Mouse (Mus musculus): Measurements from ENCODE around the gene Tbx5. TPM values are rescaled to one million over a fixed set of nuclear protein-coding genes. Genes with fewer than 3 reads are reported as not detected.

Tbx5 gene
- polyA plus RNA-seq (2014; fragmentation: Nextera tagmentation; extraction: Ambion mirVana) = 33.1 and 39.2 TPM in 2 replicates

- Histone ChIP-seq H3K9ac (ENCODE audit: low read length) (peak within 1 kb of the TSS; percentile 89), H3K4me3 (ENCODE audit: control insufficient read depth in 1 of 2, insufficient read depth in 1 of 2, low read depth in 1 of 2, low read length in 2 of 2) (peak within 1 kb of the TSS; percentile 57 to 65), H3K9me3 (ENCODE audit: control insufficient read depth, low read length) (no peaks in the 10 kb centered on the region), H3K27ac (replicated peaks in 1 of 2; ENCODE audit: control insufficient read depth in 1 of 2, insufficient read depth in 1 of 2, low read depth in 2 of 2, low read length in 2 of 2) (peak within 1 kb of the TSS; percentile 86 to 90), H3K27me3 (ENCODE audit: control insufficient read depth, insufficient read depth, low read length) (0 out of 2 replicates have a peak, but pooled peaks cover 3% of the 10 kb centered on the region), H3K4me2 (ENCODE audit: low read length) (peak within 1 kb of the TSS; percentile 66), H3K4me1 (ENCODE audit: control insufficient read depth in 2 of 2, insufficient read depth in 2 of 2, low read length in 2 of 2) (peaks cover 7 to 12% of the 10 kb centered on the region in 2 experiments; a peak in 3 of 4 replicates), H3K36me3 (ENCODE audit: control insufficient read depth, insufficient read depth, low read length) (no peaks in the 10 kb centered on the region; the same call in 1 of the 2 replicates)
- WGBS = 13% methylated on average over 16 of the region's 16 CpGs
- ATAC-seq (ENCODE audit: insufficient number of reproducible peaks, insufficient read depth, low FRiP score, low read depth) = no peak
These were observed at the start of gene Tbx5 for GRCm38 (mm10) chr5:119832479-119832796. TSS of gene Tbx5 (plus strand) at chr5:119832668.

GRCm38 (mm10) chr5:119785959-119786358, 46.5 kb upstream of the Tbx5 start:
- WGBS = 91% methylated on average over 7 of the region's 7 CpGs
- no peak overlapping the region for H3K27ac ChIP-seq (replicated peaks in 1 of 2; ENCODE audit: control insufficient read depth in 1 of 2, insufficient read depth in 1 of 2, low read depth in 2 of 2, low read length in 2 of 2)
- H3K9ac ChIP-seq (ENCODE audit: low read length) = no peak overlapping the region
- H3K4me1 ChIP-seq (ENCODE audit: control insufficient read depth in 2 of 2, insufficient read depth in 2 of 2, low read length in 2 of 2) = no peaks in the 10 kb centered on the region
- no peak for ATAC-seq (ENCODE audit: insufficient number of reproducible peaks, insufficient read depth, low FRiP score, low read depth)
- H3K4me2 ChIP-seq (ENCODE audit: low read length) = no peak overlapping the region
- no peaks in the 10 kb centered on the region for H3K9me3 ChIP-seq (ENCODE audit: control insufficient read depth, low read length)
- H3K36me3 ChIP-seq (ENCODE audit: control insufficient read depth, insufficient read depth, low read length) = no peaks in the 10 kb centered on the region
- no peak overlapping the region for H3K4me3 ChIP-seq (ENCODE audit: control insufficient read depth in 1 of 2, insufficient read depth in 1 of 2, low read depth in 1 of 2, low read length in 2 of 2)
- H3K27me3 ChIP-seq (ENCODE audit: control insufficient read depth, insufficient read depth, low read length) = no peaks in the 10 kb centered on the region; the same call in 1 of the 2 replicates

- ATAC-seq (ENCODE audit: insufficient number of reproducible peaks, insufficient read depth, low FRiP score, low read depth) = no peak
- H3K27me3 ChIP-seq (ENCODE audit: control insufficient read depth, insufficient read depth, low read length) = peaks cover 27% of the 10 kb centered on the region
- H3K27ac ChIP-seq (replicated peaks in 1 of 2; ENCODE audit: control insufficient read depth in 1 of 2, insufficient read depth in 1 of 2, low read depth in 2 of 2, low read length in 2 of 2) = no peak overlapping the region
- H3K4me3 ChIP-seq (ENCODE audit: control insufficient read depth in 1 of 2, insufficient read depth in 1 of 2, low read depth in 1 of 2, low read length in 2 of 2) = no peak overlapping the region
- WGBS = 69% methylated on average over 5 of the region's 5 CpGs
- peaks cover 0 to 2% of the 10 kb centered on the region in 2 experiments; a peak in 1 of 4 replicates for H3K4me1 ChIP-seq (ENCODE audit: control insufficient read depth in 2 of 2, insufficient read depth in 2 of 2, low read length in 2 of 2)
- no peaks in the 10 kb centered on the region for H3K36me3 ChIP-seq (ENCODE audit: control insufficient read depth, insufficient read depth, low read length)
- no peak overlapping the region for H3K9ac ChIP-seq (ENCODE audit: low read length)
- no peak overlapping the region for H3K4me2 ChIP-seq (ENCODE audit: low read length)
- H3K9me3 ChIP-seq (ENCODE audit: control insufficient read depth, low read length) = no peaks in the 10 kb centered on the region
These were observed 40.8 kb upstream of the Tbx5 start for GRCm38 (mm10) chr5:119791664-119792063.

GRCm38 (mm10) chr5:119793972-119794371, 38.5 kb upstream of the Tbx5 start:
- no peak overlapping the region for H3K9ac ChIP-seq (ENCODE audit: low read length)
- no peaks in the 10 kb centered on the region for H3K36me3 ChIP-seq (ENCODE audit: control insufficient read depth, insufficient read depth, low read length)
- no peaks in the 10 kb centered on the region for H3K9me3 ChIP-seq (ENCODE audit: control insufficient read depth, low read length)
- 0 out of 2 replicates have a peak, but pooled peaks have one; percentile 24 for ATAC-seq (ENCODE audit: insufficient number of reproducible peaks, insufficient read depth, low FRiP score, low read depth)
- H3K27me3 ChIP-seq (ENCODE audit: control insufficient read depth, insufficient read depth, low read length) = peaks cover 47% of the 10 kb centered on the region
- no peak overlapping the region for H3K4me2 ChIP-seq (ENCODE audit: low read length)
- peaks cover 0 to 2% of the 10 kb centered on the region in 2 experiments; a peak in 1 of 4 replicates for H3K4me1 ChIP-seq (ENCODE audit: control insufficient read depth in 2 of 2, insufficient read depth in 2 of 2, low read length in 2 of 2)
- H3K27ac ChIP-seq (replicated peaks in 1 of 2; ENCODE audit: control insufficient read depth in 1 of 2, insufficient read depth in 1 of 2, low read depth in 2 of 2, low read length in 2 of 2) = peak overlapping the region in 1 of 2 experiments; percentile 15; a peak in 1 of 4 replicates
- no peak overlapping the region for H3K4me3 ChIP-seq (ENCODE audit: control insufficient read depth in 1 of 2, insufficient read depth in 1 of 2, low read depth in 1 of 2, low read length in 2 of 2)
- 16% methylated on average over 4 of the region's 4 CpGs for WGBS

GRCm38 (mm10) chr5:119795376-119795775, 37.1 kb upstream of the Tbx5 start:
- Histone ChIP-seq H3K4me3 (ENCODE audit: control insufficient read depth in 1 of 2, insufficient read depth in 1 of 2, low read depth in 1 of 2, low read length in 2 of 2) (no peak overlapping the region), H3K27ac (replicated peaks in 1 of 2; ENCODE audit: control insufficient read depth in 1 of 2, insufficient read depth in 1 of 2, low read depth in 2 of 2, low read length in 2 of 2) (peak overlapping the region; percentile 69 to 74; a peak in 3 of 4 replicates), H3K27me3 (ENCODE audit: control insufficient read depth, insufficient read depth, low read length) (peaks cover 61% of the 10 kb centered on the region), H3K4me2 (ENCODE audit: low read length) (no peak overlapping the region), H3K4me1 (ENCODE audit: control insufficient read depth in 2 of 2, insufficient read depth in 2 of 2, low read length in 2 of 2) (peaks cover 5 to 7% of the 10 kb centered on the region in 2 experiments; a peak in 3 of 4 replicates), H3K9ac (ENCODE audit: low read length) (no peak overlapping the region), H3K9me3 (ENCODE audit: control insufficient read depth, low read length) (no peaks in the 10 kb centered on the region), H3K36me3 (ENCODE audit: control insufficient read depth, insufficient read depth, low read length) (no peaks in the 10 kb centered on the region)
- WGBS = 23% methylated on average over 6 of the region's 6 CpGs
- no peak for ATAC-seq (ENCODE audit: insufficient number of reproducible peaks, insufficient read depth, low FRiP score, low read depth)

GRCm38 (mm10) chr5:119795777-119796176, 36.7 kb upstream of the Tbx5 start:
- peaks cover 5 to 10% of the 10 kb centered on the region in 2 experiments; a peak in 3 of 4 replicates for H3K4me1 ChIP-seq (ENCODE audit: control insufficient read depth in 2 of 2, insufficient read depth in 2 of 2, low read length in 2 of 2)
- H3K4me2 ChIP-seq (ENCODE audit: low read length) = no peak overlapping the region
- H3K27ac ChIP-seq (replicated peaks in 1 of 2; ENCODE audit: control insufficient read depth in 1 of 2, insufficient read depth in 1 of 2, low read depth in 2 of 2, low read length in 2 of 2) = peak overlapping the region; percentile 69 to 74
- ATAC-seq (ENCODE audit: insufficient number of reproducible peaks, insufficient read depth, low FRiP score, low read depth) = no peak
- no peaks in the 10 kb centered on the region for H3K36me3 ChIP-seq (ENCODE audit: control insufficient read depth, insufficient read depth, low read length)
- no peak overlapping the region for H3K9ac ChIP-seq (ENCODE audit: low read length)
- peaks cover 66% of the 10 kb centered on the region for H3K27me3 ChIP-seq (ENCODE audit: control insufficient read depth, insufficient read depth, low read length)
- WGBS = 26% methylated on average over 3 of the region's 3 CpGs
- H3K4me3 ChIP-seq (ENCODE audit: control insufficient read depth in 1 of 2, insufficient read depth in 1 of 2, low read depth in 1 of 2, low read length in 2 of 2) = no peak overlapping the region
- H3K9me3 ChIP-seq (ENCODE audit: control insufficient read depth, low read length) = no peaks in the 10 kb centered on the region

GRCm38 (mm10) chr5:119796443-119797160, 35.9 kb upstream of the Tbx5 start:
- Histone ChIP-seq H3K9me3 (ENCODE audit: control insufficient read depth, low read length) (no peaks in the 10 kb centered on the region), H3K36me3 (ENCODE audit: control insufficient read depth, insufficient read depth, low read length) (no peaks in the 10 kb centered on the region), H3K4me3 (ENCODE audit: control insufficient read depth in 1 of 2, insufficient read depth in 1 of 2, low read depth in 1 of 2, low read length in 2 of 2) (peak overlapping the region; percentile 36 to 47), H3K4me1 (ENCODE audit: control insufficient read depth in 2 of 2, insufficient read depth in 2 of 2, low read length in 2 of 2) (peaks cover 5 to 10% of the 10 kb centered on the region in 2 experiments; a peak in 3 of 4 replicates), H3K4me2 (ENCODE audit: low read length) (peak overlapping the region; percentile 52), H3K27me3 (ENCODE audit: control insufficient read depth, insufficient read depth, low read length) (peaks cover 74% of the 10 kb centered on the region), H3K9ac (ENCODE audit: low read length) (peak overlapping the region; percentile 71), H3K27ac (replicated peaks in 1 of 2; ENCODE audit: control insufficient read depth in 1 of 2, insufficient read depth in 1 of 2, low read depth in 2 of 2, low read length in 2 of 2) (peak overlapping the region; percentile 69 to 81)
- 0 out of 2 replicates have a peak, but pooled peaks have one; percentile 35 for ATAC-seq (ENCODE audit: insufficient number of reproducible peaks, insufficient read depth, low FRiP score, low read depth)
- 3% methylated on average over 33 of the region's 33 CpGs for WGBS
